Mouse (Mus musculus): ENCODE measurements around the gene Tnfrsf13c.

- TF ChIP-seq CTCF (IDR thresholded peaks at IDR 0.05; ENCODE audit: insufficient read depth, low read depth, low read length) (no peak), POLR2A (IDR thresholded peaks at IDR 0.05; ENCODE audit: insufficient read depth, low read depth, low read length) (no peak)
Measured at GRCm38 (mm10) chr15:82272295-82272694, 48.1 kb upstream of the Tnfrsf13c start.
